Mouse (Mus musculus): Measurements from ENCODE around the gene Gm8126. TPM values are rescaled to one million over a fixed set of nuclear protein-coding genes. Genes with fewer than 3 reads are reported as not detected.
A peak's percentile ranks its signal among the peaks of the same experiment; 100 is the strongest.
"Not testable (repeated sequence)": the region's sequence is repeated elsewhere in the genome, so short reads cannot be mapped to it uniquely, and the experiment has no call there.

Gm8126 gene
- polyA plus RNA-seq (2015; fragmentation: Nextera tagmentation; extraction: Ambion mirVana), result not detected in 2 replicates

DNA sequence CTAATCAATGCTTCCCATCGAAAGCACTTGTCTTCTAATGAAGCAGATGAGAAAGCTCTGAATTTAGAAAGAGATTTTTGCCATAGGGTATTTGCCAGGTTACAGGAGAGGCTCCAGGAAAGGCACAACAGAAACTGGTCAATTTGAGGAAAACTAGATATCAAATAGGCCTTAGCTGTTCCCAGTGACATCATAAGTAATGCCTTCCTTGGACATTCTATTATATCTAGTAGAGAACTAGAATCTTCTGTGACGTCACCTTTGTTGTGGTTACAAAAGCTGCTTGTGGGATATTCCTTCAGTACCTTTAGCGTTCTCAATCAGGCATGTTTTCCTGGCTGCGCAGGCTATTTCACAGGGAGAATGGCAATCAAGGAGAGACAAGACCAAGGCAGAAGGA lies at the start of gene Gm8126:
Gene Gm8126, plus strand, starts transcription at position 301 of the 400 bp plus-strand sequence.
- 87% methylated on average over 3 of the region's 4 CpGs for WGBS
- H3K4me2 ChIP-seq; H3K36me3 ChIP-seq; H3K27ac ChIP-seq; H3K9me3 ChIP-seq (replicated peaks); H3K4me3 ChIP-seq (replicated peaks); ATAC-seq (replicated peaks; ENCODE audit: low FRiP score); H3K9ac ChIP-seq; H3K4me1 ChIP-seq; H3K27me3 ChIP-seq: not testable (repeated sequence)

GRCm38 (mm10) chr14:43235204-43235603 lies 23.2 kb upstream of the Gm8126 start, which contains the start of gene Gm8122:
TSS of gene Gm8122 (minus strand) at chr14:43235304.
- H3K36me3 ChIP-seq; H3K27ac ChIP-seq; H3K4me2 ChIP-seq; H3K4me3 ChIP-seq (replicated peaks); H3K9me3 ChIP-seq (replicated peaks); H3K9ac ChIP-seq; H3K4me1 ChIP-seq; ATAC-seq (replicated peaks; ENCODE audit: low FRiP score); H3K27me3 ChIP-seq: not testable (repeated sequence)
- WGBS, result 92% methylated on average over 4 of the region's 4 CpGs

DNA sequence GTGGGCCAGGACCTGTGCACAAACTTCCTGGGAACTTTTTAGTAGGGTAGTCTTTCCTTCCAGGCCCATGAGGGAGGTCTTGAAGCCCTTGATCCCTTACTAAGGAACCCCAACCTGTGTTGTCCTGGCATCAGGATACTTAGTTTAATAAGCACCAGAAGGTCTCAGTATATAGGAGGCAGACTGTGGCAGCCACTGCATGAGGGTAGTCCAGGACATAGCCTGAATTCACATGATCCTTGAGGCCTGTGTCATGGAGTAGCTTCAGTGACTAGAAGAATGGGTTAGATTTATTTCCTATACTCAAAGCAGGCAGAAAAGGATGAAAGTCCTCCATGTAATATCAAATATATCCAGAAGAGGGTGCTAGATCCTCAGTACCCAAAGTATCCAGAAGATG lies 20.7 kb upstream of the Gm8126 start:
- H3K36me3 ChIP-seq; H3K9me3 ChIP-seq (replicated peaks); H3K27ac ChIP-seq; ATAC-seq (replicated peaks; ENCODE audit: low FRiP score); H3K4me1 ChIP-seq; H3K9ac ChIP-seq; H3K27me3 ChIP-seq; H3K4me2 ChIP-seq; H3K4me3 ChIP-seq (replicated peaks): not testable (repeated sequence)

DNA sequence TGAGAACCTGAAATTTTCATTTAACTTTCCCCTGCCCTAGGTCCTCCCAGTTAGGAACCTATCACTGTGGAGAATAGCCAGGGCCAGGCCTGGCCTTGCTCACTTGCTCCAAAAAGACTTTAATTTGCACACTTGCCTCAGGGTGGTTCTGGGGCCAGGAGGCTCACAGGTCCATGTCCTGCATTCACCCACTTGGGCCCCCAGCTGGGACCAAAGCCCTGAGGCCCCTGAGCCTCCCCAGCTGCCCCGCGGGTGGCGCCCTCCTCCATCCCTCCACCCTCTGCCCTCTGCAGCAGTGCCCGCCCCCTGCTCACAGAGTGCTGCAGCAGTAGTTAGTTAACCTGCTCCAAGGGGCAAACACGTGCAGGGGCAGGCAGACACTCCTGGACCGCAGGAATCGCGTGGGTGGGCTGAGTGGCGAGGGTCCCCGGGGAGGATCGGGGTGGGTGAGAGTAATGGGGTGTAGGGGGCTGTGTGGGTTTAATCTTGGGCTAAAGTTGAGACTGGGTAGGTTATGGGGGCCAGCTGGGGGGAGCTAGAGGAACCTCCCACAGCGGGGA lies 8.8 kb upstream of the Gm8126 start:
- H3K27ac ChIP-seq; H3K4me3 ChIP-seq (replicated peaks); H3K4me2 ChIP-seq; H3K9me3 ChIP-seq (replicated peaks); H3K27me3 ChIP-seq; H3K4me1 ChIP-seq; H3K9ac ChIP-seq; H3K36me3 ChIP-seq: not testable (repeated sequence)
- peak; percentile 40; the same call in 1 of the 2 replicates for ATAC-seq (replicated peaks; ENCODE audit: low FRiP score)
- WGBS, result 18% methylated on average over 9 of the region's 12 CpGs

- H3K9ac ChIP-seq; H3K9me3 ChIP-seq (replicated peaks); H3K27me3 ChIP-seq; ATAC-seq (replicated peaks; ENCODE audit: low FRiP score); H3K4me3 ChIP-seq (replicated peaks); H3K36me3 ChIP-seq; H3K4me2 ChIP-seq; H3K4me1 ChIP-seq; H3K27ac ChIP-seq: not testable (repeated sequence)
- 36% methylated on average over 5 of the region's 6 CpGs for WGBS
Observed at GRCm38 (mm10) chr14:43250549-43251253, 7.7 kb upstream of the Gm8126 start.

DNA sequence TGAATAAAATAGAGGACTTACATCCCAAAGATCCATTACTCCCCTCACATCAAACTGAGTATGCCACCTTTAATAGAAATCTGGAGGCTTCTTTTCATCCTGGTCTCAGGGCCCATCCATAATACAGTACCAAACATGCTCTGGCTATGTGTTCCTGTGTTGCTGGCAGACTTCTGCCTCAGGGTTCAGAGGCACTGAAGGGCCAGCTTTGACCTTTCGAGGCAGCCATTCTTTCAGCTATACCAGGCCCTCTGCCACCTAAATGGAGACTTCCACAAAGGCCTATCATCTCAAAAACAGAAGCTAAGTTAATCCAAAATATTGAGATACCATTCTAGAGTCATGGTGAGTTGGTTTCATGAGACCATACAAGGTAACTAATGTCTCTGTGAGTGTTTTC lies 1.9 kb upstream of the Gm8126 start:
- H3K4me1 ChIP-seq, H3K36me3 ChIP-seq: not testable (repeated sequence)

DNA sequence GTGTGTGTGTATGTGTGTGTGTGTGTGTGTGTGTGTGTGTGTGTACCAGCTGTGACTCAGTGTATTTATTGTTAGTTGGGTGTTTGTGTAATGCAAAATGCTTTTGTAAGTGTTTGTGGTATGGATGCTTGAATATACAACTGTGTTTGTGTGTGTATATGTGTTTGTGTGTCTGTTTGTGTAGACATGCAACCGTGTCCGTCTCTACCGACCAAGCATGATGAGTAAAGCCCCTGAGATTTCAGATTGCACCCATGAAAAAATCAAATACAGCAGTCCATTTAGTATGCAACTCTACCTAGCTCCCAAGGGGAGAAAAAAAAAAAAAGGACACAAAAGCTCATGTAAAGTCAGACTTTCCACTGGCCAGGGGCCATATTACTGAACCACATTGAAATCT lies 5.0 kb downstream of the Gm8126 start:
- not testable (repeated sequence) for H3K4me1 ChIP-seq; H3K4me2 ChIP-seq; H3K9me3 ChIP-seq (replicated peaks); H3K9ac ChIP-seq; H3K4me3 ChIP-seq (replicated peaks); H3K27ac ChIP-seq; H3K27me3 ChIP-seq; H3K36me3 ChIP-seq; ATAC-seq (replicated peaks; ENCODE audit: low FRiP score)
- 72% methylated on average over 3 of the region's 3 CpGs for WGBS

More for the DNA sequence above, 1.9 kb upstream of the Gm8126 start:
- WGBS, result 65% methylated on average over 1 of the region's 1 CpGs
- not testable (repeated sequence) for H3K9ac ChIP-seq; H3K27ac ChIP-seq; H3K9me3 ChIP-seq (replicated peaks); H3K4me2 ChIP-seq; H3K27me3 ChIP-seq; ATAC-seq (replicated peaks; ENCODE audit: low FRiP score); H3K4me3 ChIP-seq (replicated peaks)

DNA sequence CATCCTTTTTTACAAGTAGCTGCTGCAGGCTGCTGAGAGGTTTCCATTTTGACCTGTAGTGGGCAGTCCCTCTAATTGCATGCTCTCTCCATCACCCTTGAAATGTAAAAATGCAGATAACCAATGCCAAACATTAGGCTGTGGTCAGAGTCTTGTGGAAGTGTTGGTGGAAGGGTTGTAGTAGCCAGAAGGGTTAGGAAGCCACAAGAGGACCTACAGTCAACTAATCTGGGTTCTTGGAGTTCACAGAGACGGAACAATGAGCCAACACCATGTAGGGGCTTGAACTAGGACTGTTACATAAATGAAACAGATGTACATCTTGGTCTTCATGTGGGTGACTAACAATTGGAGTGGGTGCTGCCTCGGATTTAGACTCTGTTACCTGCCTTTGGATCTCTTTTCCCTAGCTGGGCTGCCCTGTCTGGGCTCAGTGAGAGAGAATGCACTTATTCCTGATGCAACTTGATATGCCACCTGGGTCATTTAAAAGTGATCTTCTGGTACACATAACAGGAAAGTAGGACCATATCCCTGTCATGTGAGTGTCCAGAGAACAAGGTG lies 10.2 kb downstream of the Gm8126 start:
- not testable (repeated sequence) for H3K27ac ChIP-seq; ATAC-seq (replicated peaks; ENCODE audit: low FRiP score); H3K9ac ChIP-seq; H3K9me3 ChIP-seq (replicated peaks); H3K4me2 ChIP-seq; H3K4me3 ChIP-seq (replicated peaks); H3K27me3 ChIP-seq; H3K4me1 ChIP-seq; H3K36me3 ChIP-seq
- WGBS, result 62% methylated on average over 2 of the region's 2 CpGs

DNA sequence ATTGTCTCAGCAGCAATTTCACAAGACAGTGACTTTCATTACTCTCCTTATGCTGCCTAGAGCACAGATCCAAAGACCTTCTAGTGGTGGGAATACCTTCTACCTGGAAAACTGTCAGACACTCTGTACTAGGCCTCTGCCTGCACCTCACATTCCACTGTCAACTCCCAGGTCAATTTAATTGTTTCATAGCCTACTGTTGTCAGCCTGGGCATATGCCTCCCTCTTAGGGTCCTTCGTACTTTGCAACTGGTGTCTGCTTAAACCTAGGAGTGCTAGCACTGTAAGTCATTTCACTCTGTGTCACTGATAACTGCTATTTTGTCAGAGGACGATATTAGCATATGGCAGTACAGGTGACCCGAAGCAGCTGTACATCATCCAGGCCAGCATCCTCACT lies 10.8 kb downstream of the Gm8126 start:
- H3K4me2 ChIP-seq; H3K4me1 ChIP-seq; H3K4me3 ChIP-seq (replicated peaks); H3K27me3 ChIP-seq; H3K9me3 ChIP-seq (replicated peaks); H3K9ac ChIP-seq; H3K36me3 ChIP-seq; ATAC-seq (replicated peaks; ENCODE audit: low FRiP score); H3K27ac ChIP-seq: not testable (repeated sequence)
- WGBS, result 81% methylated on average over 3 of the region's 3 CpGs

GRCm38 (mm10) chr14:43273161-43273560 lies 14.7 kb downstream of the Gm8126 start:
- not testable (repeated sequence) for H3K9me3 ChIP-seq (replicated peaks); H3K27ac ChIP-seq; H3K4me1 ChIP-seq; H3K27me3 ChIP-seq; ATAC-seq (replicated peaks; ENCODE audit: low FRiP score); H3K36me3 ChIP-seq; H3K4me2 ChIP-seq; H3K9ac ChIP-seq; H3K4me3 ChIP-seq (replicated peaks)
- WGBS, result 91% methylated on average over 1 of the region's 1 CpGs

- H3K9me3 ChIP-seq (replicated peaks); H3K4me1 ChIP-seq; H3K27ac ChIP-seq; ATAC-seq (replicated peaks; ENCODE audit: low FRiP score); H3K27me3 ChIP-seq; H3K36me3 ChIP-seq; H3K4me3 ChIP-seq (replicated peaks); H3K9ac ChIP-seq; H3K4me2 ChIP-seq: not testable (repeated sequence)
- WGBS, result 89% methylated on average over 8 of the region's 8 CpGs
Observed at GRCm38 (mm10) chr14:43274986-43275511, 16.6 kb downstream of the Gm8126 start, which contains the start of gene Gm9732. TSS of gene Gm9732 (plus strand) at chr14:43275036.

GRCm38 (mm10) chr14:43275752-43276151 lies 17.3 kb downstream of the Gm8126 start:
- not testable (repeated sequence) for H3K9ac ChIP-seq; H3K27ac ChIP-seq; H3K27me3 ChIP-seq; H3K9me3 ChIP-seq (replicated peaks); H3K4me3 ChIP-seq (replicated peaks); H3K4me2 ChIP-seq; H3K36me3 ChIP-seq; ATAC-seq (replicated peaks; ENCODE audit: low FRiP score); H3K4me1 ChIP-seq
- WGBS, result 93% methylated on average over 1 of the region's 1 CpGs
